Mouse (Mus musculus) olfactory bulb, adult 2 months (tissue): Measurements from ENCODE around the gene Ksr1. TPM values are rescaled to one million over a fixed set of nuclear protein-coding genes. Genes with fewer than 3 reads are reported as not detected.
"Not testable (repeated sequence)": the region's sequence is repeated elsewhere in the genome, so short reads cannot be mapped to it uniquely, and the experiment has no call there.

Source experiments
- H3K27ac ChIP-seq: fragments of 200-500 bp; 2 replicates; pipeline ENCODE4 v1.5.1; 2012; ENCODE audit warnings: low read depth, low read length; ENCODE audit not compliant: insufficient read depth
- H3K4me1 ChIP-seq: fragments of 200-500 bp; 2 replicates; pipeline ENCODE4 v1.6.1; 2012; ENCODE audit warnings: low read length; ENCODE audit not compliant: control insufficient read depth, insufficient read depth
- H3K4me3 ChIP-seq: fragments of 200-500 bp; 2 replicates; pipeline ENCODE4 v1.5.1; 2012; ENCODE audit warnings: mild to moderate bottlenecking, low read depth, low read length, moderate library complexity; ENCODE audit not compliant: insufficient read depth
- CTCF ChIP-seq: fragments of 200-500 bp; IDR thresholded peaks from 2 replicates; pipeline ENCODE4 v1.5.1; 2012; ENCODE audit warnings: low read depth, mild to moderate bottlenecking, low read length, moderate library complexity; ENCODE audit not compliant: insufficient read depth
- POLR2A ChIP-seq: fragments of 200-500 bp; IDR thresholded peaks from 2 replicates; pipeline ENCODE4 v1.6.1; 2012; ENCODE audit warnings: mild to moderate bottlenecking, low read depth, low read length, moderate library complexity; ENCODE audit not compliant: insufficient read depth
- WGBS: fragments of 180-500 bp; shearing (Covaris S2); methylation state at CpG from one replicate; pipeline ENCODE4 v1.1.7; 2018; 5-methylcytosine and 5-hydroxymethylcytosine counted together
- polyA plus RNA-seq: library from polyadenylated mRNA; stranded (reverse); fragments of >200 nt; gene quantifications from 2 replicates; pipeline ENCODE4 v1.2.4, GENCODE M21; 2012; ENCODE audit warnings: low replicate concordance; ENCODE audit not compliant: missing spikeins, insufficient read depth, insufficient read length

The Ksr1 gene
- polyA plus RNA-seq, 1 experiment = not detected

DNA sequence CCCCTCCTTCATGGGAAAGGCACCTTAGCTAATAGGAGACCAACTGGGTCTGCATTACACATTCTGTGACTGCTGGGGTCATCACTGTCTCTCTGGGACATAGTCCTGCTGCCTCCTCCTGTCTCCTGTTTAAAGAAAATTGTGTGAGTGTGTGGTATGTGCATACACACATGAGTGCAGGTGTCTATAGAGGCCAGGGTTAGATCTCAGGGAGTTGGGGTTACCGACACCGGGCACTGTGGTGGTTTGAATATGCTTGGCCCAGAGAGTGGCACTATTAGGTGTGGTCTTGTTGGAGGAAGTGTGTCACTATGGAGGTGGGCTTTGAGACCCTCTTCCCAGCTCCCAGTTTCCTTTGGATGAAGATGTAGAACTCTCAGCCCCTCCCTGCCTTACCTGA lies 133.7 kb downstream of the Ksr1 start:
- TF ChIP-seq POLR2A (no peak), CTCF (no peak)
- no peak overlapping the region for H3K27ac ChIP-seq
- WGBS = 95% methylated on average over 2 of the region's 2 CpGs
- H3K4me1 ChIP-seq = peaks cover 8% of the 10 kb centered on the region
- no peak overlapping the region for H3K4me3 ChIP-seq

DNA sequence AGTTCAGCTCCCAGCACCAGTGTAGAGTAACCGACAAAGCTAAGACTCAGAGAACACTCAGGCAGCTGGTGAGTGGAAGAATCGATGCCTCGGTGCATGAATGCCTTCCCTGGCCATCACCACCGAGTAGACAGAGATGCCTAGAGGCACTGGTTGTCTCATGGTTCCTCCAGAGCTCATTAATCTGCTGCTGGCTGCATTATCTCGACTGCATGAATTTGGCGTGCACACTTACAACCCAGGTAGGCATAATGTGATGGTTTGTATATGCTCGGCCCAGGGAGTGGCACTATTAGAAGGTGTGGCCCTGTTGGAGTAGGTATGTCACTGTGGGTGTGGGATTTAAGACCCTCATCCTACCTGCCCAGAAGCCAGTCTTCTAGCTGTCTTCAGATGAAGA lies 137.3 kb downstream of the Ksr1 start:
- no peaks in the 10 kb centered on the region for H3K4me1 ChIP-seq
- H3K27ac ChIP-seq = no peak overlapping the region
- WGBS = 83% methylated on average over 7 of the region's 7 CpGs
- H3K4me3 ChIP-seq = no peak overlapping the region
- no peak for TF ChIP-seq CTCF
- no peak for TF ChIP-seq POLR2A

DNA sequence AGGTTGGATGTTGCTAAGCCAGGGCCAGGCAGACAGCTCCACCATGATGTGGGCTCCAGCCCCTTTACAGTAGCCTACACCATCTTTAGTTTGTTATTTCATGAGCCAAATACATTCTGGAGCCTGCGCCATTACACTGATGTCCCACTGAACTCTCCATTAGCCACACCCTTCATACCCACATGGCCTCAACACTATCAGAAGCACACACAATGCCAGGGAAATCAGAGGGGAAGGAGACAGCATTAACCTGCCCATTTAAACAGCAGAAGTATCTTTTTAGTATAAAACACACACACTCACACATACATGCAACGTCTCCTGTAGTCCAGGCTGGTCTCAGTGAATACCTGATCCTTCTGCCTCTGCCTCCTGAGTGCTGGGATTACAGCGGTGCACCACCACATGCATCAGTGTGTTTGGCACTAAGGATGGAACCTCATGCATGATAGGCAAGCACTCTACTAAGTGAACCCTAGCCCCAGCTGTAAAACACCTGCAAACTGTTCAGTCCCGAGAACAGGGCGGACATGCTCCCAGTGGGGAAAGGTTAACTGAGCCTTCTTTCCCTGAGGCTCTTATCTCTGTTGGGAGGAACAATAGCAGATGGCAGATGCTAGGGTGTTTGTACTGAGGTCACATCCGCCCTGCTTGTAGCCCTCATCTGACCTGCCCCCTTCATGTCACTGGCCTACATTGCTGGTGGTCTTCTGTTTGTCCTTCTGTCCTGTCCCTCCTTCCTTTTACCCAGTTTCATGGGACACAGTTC lies 138.0 kb downstream of the Ksr1 start:
- H3K4me3 ChIP-seq = no peak overlapping the region
- no peaks in the 10 kb centered on the region for H3K4me1 ChIP-seq
- TF ChIP-seq POLR2A = no peak
- TF ChIP-seq CTCF = no peak
- H3K27ac ChIP-seq = no peak overlapping the region
- WGBS = 93% methylated on average over 6 of the region's 6 CpGs

DNA sequence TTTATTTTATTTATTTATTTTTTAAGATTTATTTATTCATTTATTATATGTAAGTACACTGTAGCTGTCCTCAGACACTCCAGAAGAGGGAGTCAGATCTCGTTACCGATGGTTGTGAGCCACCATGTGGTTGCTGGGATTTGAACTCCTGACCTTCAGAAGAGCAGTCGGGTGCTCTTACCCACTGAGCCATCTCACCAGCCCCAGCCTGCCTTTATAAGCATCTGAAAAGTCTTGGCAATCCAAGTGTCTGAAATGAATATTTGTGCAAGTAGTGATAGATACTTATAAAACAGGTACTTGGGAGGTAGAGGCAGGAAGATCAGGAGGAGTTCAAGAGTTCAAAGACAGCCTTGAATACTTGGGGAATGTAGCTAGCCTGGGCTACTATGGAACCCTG lies 138.9 kb downstream of the Ksr1 start:
- H3K4me1 ChIP-seq, H3K4me3 ChIP-seq, H3K27ac ChIP-seq: not testable (repeated sequence)
- 91% methylated on average over 3 of the region's 3 CpGs for WGBS

DNA sequence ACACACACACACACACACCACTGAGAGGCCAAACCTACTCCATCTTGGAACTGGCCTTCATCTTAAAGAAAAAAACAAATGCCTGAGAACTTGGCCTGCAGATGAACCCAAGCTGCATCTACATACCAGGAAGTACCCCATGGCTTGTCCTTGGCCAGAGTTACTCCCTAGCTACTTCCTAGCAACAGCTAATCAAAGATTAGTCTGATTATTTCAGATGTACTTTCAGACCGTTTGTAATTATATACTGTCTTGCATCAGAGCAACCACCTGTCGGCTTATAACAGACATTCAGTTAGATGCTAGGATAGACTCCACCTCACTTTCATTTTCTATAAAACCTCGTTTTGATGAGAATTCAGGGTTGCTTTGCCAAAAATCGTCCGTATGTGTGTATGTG lies 139.8 kb downstream of the Ksr1 start:
- WGBS = 53% methylated on average over 5 of the region's 5 CpGs
- Histone ChIP-seq H3K4me3 (no peak overlapping the region), H3K27ac (no peak overlapping the region), H3K4me1 (peaks cover 5% of the 10 kb centered on the region; the same call in 1 of the 2 replicates)
- TF ChIP-seq CTCF (no peak), POLR2A (no peak)

DNA sequence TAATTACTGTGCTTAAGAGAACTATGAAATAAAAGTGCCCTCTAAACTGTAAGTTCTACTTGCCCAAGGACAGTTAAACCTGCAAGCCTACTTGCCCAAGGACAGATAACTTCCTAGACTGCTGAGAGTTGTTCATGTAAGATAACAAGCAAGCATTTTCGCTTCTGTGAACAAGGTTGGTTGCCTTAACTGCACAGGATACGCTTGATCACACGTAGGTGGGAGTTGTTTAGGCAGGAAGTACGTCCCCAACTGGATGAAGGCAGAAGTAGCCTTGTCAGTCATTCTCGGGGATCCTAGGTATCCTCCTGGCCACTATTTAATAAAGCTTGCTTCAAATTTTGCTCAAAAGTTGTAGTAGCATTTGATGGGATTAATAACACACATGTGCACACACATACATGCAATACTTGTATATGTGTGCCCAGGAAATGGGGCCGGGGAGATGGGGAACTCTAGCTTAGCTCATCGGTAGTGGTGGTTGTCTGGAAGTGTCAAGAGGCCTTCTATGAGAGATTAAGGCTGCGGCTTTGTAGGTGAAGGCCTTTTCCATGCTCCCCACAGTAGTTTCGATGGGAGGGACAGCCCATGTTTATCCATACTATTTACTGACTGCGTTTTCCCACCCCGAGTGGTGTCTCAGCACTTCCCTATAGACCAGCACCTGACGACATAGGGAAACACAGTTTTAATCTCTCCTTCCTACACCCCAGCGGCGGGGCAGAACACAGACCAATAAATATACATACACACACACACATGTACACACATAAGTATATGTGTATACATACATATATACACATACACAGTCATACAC lies 140.4 kb downstream of the Ksr1 start:
- WGBS = 93% methylated on average over 14 of the region's 14 CpGs
- TF ChIP-seq CTCF = no peak
- TF ChIP-seq POLR2A = no peak
- Histone ChIP-seq H3K27ac (no peak overlapping the region), H3K4me1 (peaks cover 5% of the 10 kb centered on the region; the same call in 1 of the 2 replicates), H3K4me3 (no peak overlapping the region)

DNA sequence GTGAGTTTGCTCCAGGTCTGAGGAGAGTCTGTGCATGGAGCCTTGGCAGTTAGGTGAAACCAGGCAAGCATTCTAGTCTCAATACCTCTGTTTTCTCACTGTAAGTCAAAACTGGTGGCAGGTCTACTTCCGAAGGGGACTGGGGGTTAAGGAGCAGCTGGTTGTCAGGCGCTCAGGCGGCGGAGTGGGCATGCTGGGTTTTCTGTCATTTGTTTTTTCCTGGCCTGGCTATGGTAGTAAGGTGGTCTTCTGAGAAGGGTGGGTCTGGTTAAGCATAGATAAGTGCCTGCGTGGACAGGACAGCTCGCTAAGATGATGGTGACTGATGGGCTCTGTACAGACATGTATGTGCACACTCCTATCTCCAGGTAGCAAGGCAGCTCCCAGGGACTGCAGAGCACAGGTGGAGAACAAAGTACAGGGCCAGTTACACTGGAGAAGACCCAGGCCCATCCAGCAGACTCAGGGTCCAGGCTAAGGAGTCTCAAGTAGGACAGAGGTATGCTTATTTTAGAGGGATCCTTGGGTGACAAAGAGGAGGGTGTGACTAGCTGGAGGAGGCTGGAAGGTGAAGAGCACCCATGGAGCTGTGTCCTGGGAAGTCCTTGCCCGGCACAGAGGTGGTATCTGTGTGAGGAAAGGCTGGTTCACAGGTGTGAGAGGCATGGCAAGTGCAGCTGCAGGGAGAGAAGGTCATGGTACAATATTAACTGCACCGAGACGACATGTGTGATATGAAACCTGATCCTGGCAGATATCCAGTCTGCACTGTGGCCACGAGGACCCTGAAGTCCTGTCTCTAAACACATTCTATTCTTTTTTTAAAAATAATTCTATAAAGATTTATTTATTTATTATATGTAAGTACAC lies 142.2 kb downstream of the Ksr1 start:
- TF ChIP-seq POLR2A = no peak
- TF ChIP-seq CTCF = no peak
- H3K4me3 ChIP-seq = no peak overlapping the region
- WGBS = 92% methylated on average over 10 of the region's 10 CpGs
- peaks cover 5% of the 10 kb centered on the region; the same call in 1 of the 2 replicates for H3K4me1 ChIP-seq
- no peak overlapping the region for H3K27ac ChIP-seq

DNA sequence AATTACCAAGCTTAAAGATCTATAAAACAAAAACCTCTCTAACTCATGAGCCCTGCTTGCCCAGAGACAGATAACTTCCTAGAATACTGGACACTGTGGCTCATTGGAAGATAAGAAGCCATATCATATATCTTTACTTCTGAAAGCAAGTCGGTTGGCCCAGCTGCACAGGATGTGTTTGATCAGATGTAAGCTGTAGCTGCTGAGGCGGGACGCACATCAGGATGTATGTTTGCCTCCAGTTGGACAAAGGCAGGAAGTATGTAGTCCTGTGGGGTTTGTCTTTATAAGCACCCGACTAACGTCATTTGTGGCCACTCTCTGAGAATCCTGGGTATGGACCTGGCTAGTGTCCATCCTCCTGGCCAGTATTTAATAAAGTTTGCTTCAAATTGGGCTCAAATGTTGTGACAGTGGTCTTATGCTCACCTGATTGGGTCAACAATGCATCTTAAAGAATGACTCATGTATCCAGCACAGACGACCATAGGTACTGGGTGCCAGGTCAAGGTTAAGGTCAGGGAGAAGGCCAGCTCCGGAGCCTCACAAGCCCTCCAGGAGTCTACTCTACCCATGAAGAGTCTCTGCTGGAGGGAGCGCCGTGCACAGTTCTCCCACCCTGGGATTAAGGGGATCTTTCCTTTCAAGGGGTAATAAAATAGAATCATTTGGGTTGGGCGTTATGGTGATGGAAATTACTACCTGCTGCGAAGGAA lies 143.0 kb downstream of the Ksr1 start:
- H3K27ac ChIP-seq = no peak overlapping the region
- peaks cover 5% of the 10 kb centered on the region; the same call in 1 of the 2 replicates for H3K4me1 ChIP-seq
- WGBS = 84% methylated on average over 11 of the region's 11 CpGs
- H3K4me3 ChIP-seq = no peak overlapping the region
- TF ChIP-seq CTCF (no peak), POLR2A (no peak)
